25 mouse cellular contexts compared by ENCODE assay signal in genomic region chr8:47510930-47511329, GRCm38 (mm10). TPM values are rescaled to one million over a fixed set of nuclear protein-coding genes. Genes with fewer than 3 reads are reported as not detected.
A peak's percentile ranks its signal among the peaks of the same experiment; 100 is the strongest.
DNase-seq lines count a peak whose midpoint lies in the region; ATAC-seq and TF ChIP-seq lines count a peak whose summit lies in the region.
"Had no signal": no experiment of that assay in that cellular context is flagged by ENCODE, and none has a peak within 500 bp of the region (broad histone marks: within the 10 kb centered on the region; RNA-seq: fewer than 3 reads in every experiment).

No protein-coding gene starts in this region.

- H3K9me3 ChIP-seq in liver, embryonic 16.5 days (replicated peaks; ENCODE audit: control insufficient read depth, low read length): no peaks in the 10 kb centered on the region
- H3K9me3 ChIP-seq: embryonic facial prominence, embryonic 15.5 days; heart, embryonic 10.5 days; kidney, embryonic 15.5 days; limb, embryonic 12.5 days; midbrain, embryonic 12.5 days; neural tube, embryonic 12.5 days had no signal

- H3K27me3 ChIP-seq in C2C12 (ENCODE audit: control insufficient read depth, insufficient read depth, insufficient read length): no peaks in the 10 kb centered on the region
- H3K27me3 ChIP-seq in liver, embryonic 16.5 days (ENCODE audit: control insufficient read depth, insufficient read depth, low read depth, low read length): no peaks in the 10 kb centered on the region
- H3K27me3 ChIP-seq: embryonic facial prominence, embryonic 15.5 days; kidney, embryonic 15.5 days; limb, embryonic 12.5 days; midbrain, embryonic 12.5 days; neural tube, embryonic 12.5 days had no signal

- no peak overlapping the region for H3K27ac ChIP-seq in liver, embryonic 16.5 days (ENCODE audit: low read length)
- H3K27ac ChIP-seq: embryonic facial prominence, embryonic 15.5 days; heart, embryonic 10.5 days; kidney, embryonic 15.5 days; limb, embryonic 12.5 days; midbrain, embryonic 12.5 days; neural tube, embryonic 12.5 days had no signal

- 82% methylated on average over 9 of the region's 9 CpGs for WGBS in liver, embryonic 16.5 days (ENCODE audit: insufficient replicate concordance)

- H3K4me3 ChIP-seq in C2C12 (ENCODE audit: insufficient read depth, poor library complexity, severe bottlenecking): no peak overlapping the region
- no peak overlapping the region for H3K4me3 ChIP-seq in liver, embryonic 16.5 days (ENCODE audit: low read depth, low read length)
- H3K4me3 ChIP-seq: embryonic facial prominence, embryonic 15.5 days; heart, embryonic 10.5 days; kidney, embryonic 15.5 days; limb, embryonic 12.5 days; midbrain, embryonic 12.5 days; neural tube, embryonic 12.5 days had no signal

- peaks cover 53% of the 10 kb centered on the region for H3K36me3 ChIP-seq in C2C12 (ENCODE audit: control insufficient read depth, insufficient read depth)
- H3K36me3 ChIP-seq in liver, embryonic 16.5 days (ENCODE audit: control insufficient read depth, insufficient read depth): peaks cover 9% of the 10 kb centered on the region

- H3K9ac ChIP-seq in liver, embryonic 16.5 days (ENCODE audit: low read depth, low read length): no peak overlapping the region
- H3K9ac ChIP-seq: embryonic facial prominence, embryonic 15.5 days; kidney, embryonic 15.5 days; limb, embryonic 12.5 days; lung, embryonic 14.5 days; midbrain, embryonic 12.5 days; neural tube, embryonic 12.5 days had no signal

- H3K79me2 ChIP-seq in C2C12 (ENCODE audit: control insufficient read depth, insufficient read depth): no peaks in the 10 kb centered on the region

- no peak overlapping the region for H3ac ChIP-seq in C2C12 (ENCODE audit: control insufficient read depth, insufficient read length, low read depth)

- ATAC-seq in frontal cortex, adult (ENCODE audit: low TSS enrichment): peak; percentile 67; the same call in 1 of the 2 replicates
- ATAC-seq in erythroblast, adult 5-6 weeks (replicated peaks; ENCODE audit: low FRiP score, poor library complexity, severe bottlenecking): peak; percentile 99
- ATAC-seq in liver, embryonic 16.5 days (ENCODE audit: low read depth): peak; percentile 88
- ATAC-seq: activated CD4-positive, CD25-positive, alpha-beta regulatory T cell, adult 4 months; hindbrain, embryonic 16.5 days; intestine, embryonic 16.5 days had no signal

- DNase-seq in frontal cortex, postnatal 25 days (ENCODE audit: low spot score in 2 of 2): no peak
- DNase-seq in thymus, postnatal 14 days: no peak
- no peak for DNase-seq in spleen, postnatal 14 days (ENCODE audit: low spot score in 2 of 2)
- DNase-seq in yolk sac, embryonic 10.5 days (ENCODE audit: low spot score): no peak
- DNase-seq: adrenal gland, postnatal 14 days; cerebellum, adult 11-12 months; cerebellum, postnatal 14 days; gastrocnemius, postnatal 25 days; lung, embryonic 14.5 days; lung, postnatal 4 days; right cerebral cortex, postnatal 4 days; thymus, postnatal 36 days had no signal

- H3K4me2 ChIP-seq in liver, embryonic 16.5 days (ENCODE audit: low read depth, low read length): no peak overlapping the region
- H3K4me2 ChIP-seq: embryonic facial prominence, embryonic 15.5 days; kidney, embryonic 15.5 days; limb, embryonic 12.5 days; lung, embryonic 14.5 days; midbrain, embryonic 12.5 days; neural tube, embryonic 12.5 days had no signal

- TF ChIP-seq CTCF in C2C12 (IDR thresholded peaks at IDR 0.05; ENCODE audit: control insufficient read depth, insufficient read depth, insufficient read length): no peak

- H3K4me1 ChIP-seq in liver, embryonic 16.5 days (ENCODE audit: control insufficient read depth, low read depth, low read length): no peaks in the 10 kb centered on the region
- H3K4me1 ChIP-seq: embryonic facial prominence, embryonic 15.5 days; heart, embryonic 10.5 days; kidney, embryonic 15.5 days; limb, embryonic 12.5 days; midbrain, embryonic 12.5 days; neural tube, embryonic 12.5 days had no signal

- H3K79me3 ChIP-seq in C2C12 (ENCODE audit: low read depth): no peaks in the 10 kb centered on the region

TF ChIP-seq in C2C12, 6 proteins besides CTCF, POLR2A, EP300 and RAD21:
- TF ChIP-seq FOSL1 (IDR thresholded peaks at IDR 0.05; ENCODE audit: insufficient read depth, low read length, poor library complexity, severe bottlenecking) (peak; percentile 33), MAX (IDR thresholded peaks at IDR 0.05) (no peak), USF1 (IDR thresholded peaks at IDR 0.05; ENCODE audit: low read depth) (no peak), MYOG (IDR thresholded peaks at IDR 0.05; ENCODE audit: control insufficient read depth, extremely low read depth, insufficient read length) (no peak), CEBPB (IDR thresholded peaks at IDR 0.05; ENCODE audit: low read depth) (no peak), MYOD1 (IDR thresholded peaks at IDR 0.05; ENCODE audit: control insufficient read depth, insufficient read length, low read depth) (no peak)

RNA-seq across cellular contexts. Expression of gene Trappc11, which starts 22.3 kb away (rescaled TPM):
- 10.8 TPM for polyA plus RNA-seq in C2C12 (2012; fragmentation: generic; extraction: Trizol)
- total RNA-seq in erythroblast, adult 5-6 weeks (2015; ENCODE audit: low replicate concordance): 9.0 and 13.6 TPM in 2 replicates
- 12.7 and 17.0 TPM in 2 replicates for total RNA-seq in erythroblast, adult 5-6 weeks (2017; ENCODE audit: low replicate concordance)
- 13.9 and 14.7 TPM in 2 replicates for polyA plus RNA-seq in liver, embryonic 16.5 days (2015; fragmentation: Nextera tagmentation; extraction: Ambion mirVana)

RNA-seq across cellular contexts. Expression of gene Rwdd4a, which starts 22.5 kb away (rescaled TPM):
- polyA plus RNA-seq in C2C12 (2012; fragmentation: generic; extraction: Trizol): 20.6 TPM
- 3.6 and 8.6 TPM in 2 replicates for total RNA-seq in erythroblast, adult 5-6 weeks (2015; ENCODE audit: low replicate concordance)
- 6.6 and 9.2 TPM in 2 replicates for total RNA-seq in erythroblast, adult 5-6 weeks (2017; ENCODE audit: low replicate concordance)
- 15.9 and 16.1 TPM in 2 replicates for polyA plus RNA-seq in liver, embryonic 16.5 days (2015; fragmentation: Nextera tagmentation; extraction: Ambion mirVana)
